Mouse (Mus musculus) kidney, adult 2 months (tissue): ENCODE measurements at regions not wholly inside any gene's neighbourhood (a gene's known extent, or its start where the extent isn't known, plus 50 kb on each side); places are given as distances from the start of the nearest gene placed in this dataset.

ENCODE experiments used
- DNase-seq: peaks from one replicate; pipeline ENCODE4 v3.0.0; 2021
- H3K27ac ChIP-seq: fragments of 200-500 bp; 2 replicates; pipeline ENCODE4 v1.5.1; 2012; ENCODE audit warnings: low read depth, low read length, control low read depth, inconsistent platforms; ENCODE audit not compliant: insufficient read depth
- H3K27me3 ChIP-seq: fragments of 200-500 bp; replicated peaks from 2 replicates; pipeline ENCODE4 v1.6.1; 2012; ENCODE audit warnings: mild to moderate bottlenecking, moderate library complexity, low read length, inconsistent platforms; ENCODE audit not compliant: control insufficient read depth, insufficient read depth
- H3K36me3 ChIP-seq: fragments of 200-500 bp; 2 replicates; pipeline ENCODE4 v1.6.1; 2012; ENCODE audit warnings: mild to moderate bottlenecking, moderate library complexity, low read length, inconsistent platforms; ENCODE audit not compliant: control insufficient read depth, insufficient read depth
- H3K4me1 ChIP-seq: fragments of 200-500 bp; 2 replicates; pipeline ENCODE4 v1.6.1; 2011; ENCODE audit warnings: low read length; ENCODE audit not compliant: control insufficient read depth, insufficient read depth
- H3K4me3 ChIP-seq: fragments of 200-500 bp; 2 replicates; pipeline ENCODE4 v1.5.1; 2011; ENCODE audit warnings: mild to moderate bottlenecking, low read depth, low read length, control low read depth; ENCODE audit not compliant: insufficient read depth
- CTCF ChIP-seq: fragments of 200-500 bp; conservative IDR thresholded peaks from 2 replicates; pipeline ENCODE4 v1.5.1; 2011; ENCODE audit warnings: low read depth, mild to moderate bottlenecking, control low read depth, low read length, moderate library complexity, mixed read lengths; ENCODE audit not compliant: insufficient read depth, insufficient read length
- POLR2A ChIP-seq: fragments of 200-500 bp; IDR thresholded peaks from one replicate; pipeline ENCODE4 v1.6.1; 2011; ENCODE audit warnings: low read depth, low read length, control low read depth
- WGBS: fragments of 180-500 bp; shearing (Covaris S2); methylation state at CpG from one replicate; pipeline ENCODE4 v1.1.7; 2018; 5-methylcytosine and 5-hydroxymethylcytosine counted together

DNA sequence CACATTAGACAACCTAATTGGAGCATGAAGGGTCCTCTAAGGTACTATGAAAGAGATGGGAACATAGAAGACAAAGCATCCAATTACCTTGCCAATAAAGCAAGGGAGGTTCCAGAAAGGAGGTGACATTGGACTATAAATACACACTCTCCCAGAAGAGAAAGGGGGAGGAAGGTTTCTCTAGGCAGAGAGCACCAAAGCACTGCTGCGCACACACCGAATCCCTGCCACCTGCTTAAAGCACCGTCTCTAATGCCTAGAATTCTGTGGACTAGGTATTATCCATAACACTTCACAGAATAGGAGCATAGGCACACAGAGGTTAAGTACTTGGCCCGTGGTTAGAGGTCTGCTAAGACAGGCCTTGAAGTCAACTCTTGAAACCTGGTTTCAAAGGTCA is 107.8 kb upstream of the Jun start:
- TF ChIP-seq POLR2A, result no peak
- no peak for TF ChIP-seq CTCF
- peak overlapping the region; percentile 5; the same call in 1 of the 2 replicates for H3K27ac ChIP-seq
- peaks cover 15% of the 10 kb centered on the region; the same call in 1 of the 2 replicates for H3K4me1 ChIP-seq
- no peaks in the 10 kb centered on the region for H3K27me3 ChIP-seq
- H3K36me3 ChIP-seq, result no peaks in the 10 kb centered on the region
- DNase-seq, result no peak
- no peak overlapping the region for H3K4me3 ChIP-seq
- WGBS, result 62% methylated on average over 4 of the region's 4 CpGs

GRCm38 (mm10) chr4:95160465-95160864 is 108.4 kb upstream of the Jun start:
- peak overlapping the region; percentile 52; the same call in 1 of the 2 replicates for H3K27ac ChIP-seq
- no peaks in the 10 kb centered on the region for H3K36me3 ChIP-seq
- no peak overlapping the region for H3K4me3 ChIP-seq
- peaks cover 15% of the 10 kb centered on the region; the same call in 1 of the 2 replicates for H3K4me1 ChIP-seq
- 63% methylated on average over 3 of the region's 3 CpGs for WGBS
- no peaks in the 10 kb centered on the region for H3K27me3 ChIP-seq
- TF ChIP-seq POLR2A (no peak), CTCF (no peak)
- no peak for DNase-seq

DNA sequence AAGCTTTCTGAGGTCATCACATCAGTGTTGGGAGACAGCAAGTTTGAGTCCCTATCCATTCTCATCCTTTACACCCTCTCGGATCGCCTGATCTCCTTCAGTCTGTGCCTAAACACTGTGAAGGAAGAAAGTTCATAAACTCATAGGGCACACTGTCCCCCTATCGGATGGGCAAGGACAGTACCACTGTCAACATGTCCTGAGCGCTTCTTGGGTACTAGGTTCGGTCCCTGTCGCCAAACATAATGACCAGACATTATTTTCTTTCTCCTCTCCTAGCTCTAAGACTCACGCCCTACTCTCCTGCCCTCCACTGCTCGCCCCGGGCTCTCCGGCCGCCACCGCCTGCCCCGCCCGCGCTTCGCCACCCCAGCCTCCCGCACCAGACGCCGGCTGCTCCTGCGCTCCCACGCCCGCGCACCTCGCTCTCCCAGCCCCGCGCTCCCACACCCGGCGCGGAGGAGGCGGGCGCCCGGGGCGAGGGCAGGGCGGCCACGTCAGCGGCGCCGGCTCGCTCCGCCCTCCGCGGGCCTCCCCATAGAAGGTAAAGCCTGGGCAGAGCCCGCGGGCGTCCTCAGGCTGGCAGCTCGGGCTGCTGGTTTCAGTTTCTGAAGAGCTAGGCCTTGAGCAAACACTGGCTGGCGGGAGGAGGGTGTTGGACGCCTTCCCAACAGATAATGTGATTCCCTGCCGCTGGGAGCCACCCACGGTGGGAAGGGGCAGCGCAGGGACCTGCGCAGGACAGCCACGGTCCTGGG is 109.1 kb upstream of the Jun start:
- H3K36me3 ChIP-seq, result no peaks in the 10 kb centered on the region
- DNase-seq, result peak; percentile 96
- peak overlapping the region; percentile 62 for H3K4me3 ChIP-seq
- WGBS, result 3% methylated on average over 53 of the region's 53 CpGs
- H3K27me3 ChIP-seq, result no peaks in the 10 kb centered on the region
- H3K4me1 ChIP-seq, result peaks cover 15% of the 10 kb centered on the region; the same call in 1 of the 2 replicates
- peak overlapping the region; percentile 99 for H3K27ac ChIP-seq
- TF ChIP-seq CTCF (peak; percentile 41; the same call in 1 of the 2 replicates), POLR2A (peak; percentile 55)

- WGBS, result 14% methylated on average over 7 of the region's 7 CpGs
- no peak for DNase-seq
- TF ChIP-seq CTCF (no peak), POLR2A (no peak)
- Histone ChIP-seq H3K4me1 (peaks cover 15% of the 10 kb centered on the region; the same call in 1 of the 2 replicates), H3K4me3 (peak overlapping the region; percentile 62), H3K36me3 (no peaks in the 10 kb centered on the region), H3K27me3 (no peaks in the 10 kb centered on the region), H3K27ac (peak overlapping the region; percentile 99)
Measured at GRCm38 (mm10) chr4:95161670-95162020, 109.6 kb upstream of the Jun start.

GRCm38 (mm10) chr4:95162386-95163090 is 110.5 kb upstream of the Jun start:
- H3K36me3 ChIP-seq, result no peaks in the 10 kb centered on the region
- no peaks in the 10 kb centered on the region for H3K27me3 ChIP-seq
- WGBS, result 64% methylated on average over 9 of the region's 9 CpGs
- no peak overlapping the region for H3K4me3 ChIP-seq
- H3K27ac ChIP-seq, result no peak overlapping the region
- TF ChIP-seq CTCF, result no peak
- no peak for TF ChIP-seq POLR2A
- DNase-seq, result no peak
- peaks cover 15% of the 10 kb centered on the region; the same call in 1 of the 2 replicates for H3K4me1 ChIP-seq

DNA sequence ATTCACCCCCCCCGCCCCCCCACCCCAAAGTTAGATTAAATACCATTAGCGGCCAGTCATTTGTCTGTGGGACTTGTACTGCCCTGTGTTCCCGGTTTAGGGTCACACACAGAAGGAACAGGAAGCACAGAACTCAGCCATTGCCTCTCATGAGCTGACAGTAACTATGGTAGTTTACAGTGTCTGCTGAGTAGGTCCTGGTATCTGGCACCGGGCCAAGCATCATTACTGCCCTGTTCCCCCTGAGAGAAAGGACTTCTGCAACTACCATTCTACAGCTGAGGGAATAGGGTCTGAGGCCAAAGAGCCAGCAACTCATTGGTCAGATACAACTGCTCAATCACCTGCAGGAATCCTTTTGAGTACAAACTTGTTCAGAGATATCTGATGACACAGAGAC is 111.4 kb upstream of the Jun start:
- Histone ChIP-seq H3K36me3 (no peaks in the 10 kb centered on the region), H3K27ac (no peak overlapping the region), H3K4me1 (peaks cover 15% of the 10 kb centered on the region; the same call in 1 of the 2 replicates), H3K27me3 (no peaks in the 10 kb centered on the region), H3K4me3 (no peak overlapping the region)
- no peak for TF ChIP-seq CTCF
- no peak for TF ChIP-seq POLR2A
- WGBS, result 80% methylated on average over 4 of the region's 4 CpGs
- DNase-seq, result no peak

- no peak overlapping the region for H3K27ac ChIP-seq
- H3K36me3 ChIP-seq, result no peaks in the 10 kb centered on the region
- no peak overlapping the region for H3K4me3 ChIP-seq
- DNase-seq, result no peak
- H3K27me3 ChIP-seq, result no peaks in the 10 kb centered on the region
- TF ChIP-seq POLR2A (no peak), CTCF (no peak)
- H3K4me1 ChIP-seq, result peaks cover 2% of the 10 kb centered on the region; the same call in 1 of the 2 replicates
- WGBS, result 84% methylated on average over 5 of the region's 5 CpGs
Measured at GRCm38 (mm10) chr4:95166503-95166902, 114.5 kb upstream of the Jun start.
